16 mouse cellular contexts compared by ENCODE assay signal in the genomic region with DNA sequence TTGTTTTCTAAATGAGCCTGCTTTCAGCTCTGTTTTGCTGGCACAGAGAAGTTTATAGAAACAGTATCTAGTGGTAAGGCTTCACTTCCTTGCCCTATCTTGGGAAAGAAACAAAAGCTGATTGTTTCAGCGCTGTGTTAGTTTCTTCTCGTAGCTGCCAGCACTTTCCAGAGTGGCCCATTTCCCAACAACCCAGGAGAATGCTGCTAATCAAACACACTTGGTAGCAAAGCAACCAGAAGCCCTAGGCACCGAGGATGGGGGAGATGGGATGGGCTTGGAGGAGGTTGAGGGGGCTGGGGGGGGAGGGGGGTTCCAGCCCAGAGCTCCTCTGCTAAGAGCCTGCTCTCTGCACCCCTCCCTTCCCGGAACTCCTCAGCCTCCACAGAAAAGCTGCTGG.
DNase-seq lines count a peak whose midpoint lies in the region; ATAC-seq and TF ChIP-seq lines count a peak whose summit lies in the region.
"Had no signal": no experiment of that assay in that cellular context is flagged by ENCODE, and none has a peak within 500 bp of the region (broad histone marks: within the 10 kb centered on the region; RNA-seq: fewer than 3 reads in every experiment).

No protein-coding gene starts in this region.

- no peak for DNase-seq in forebrain, postnatal 0 days
- DNase-seq in lung, adult 2 months, result no peak
- DNase-seq in embryonic facial prominence, embryonic 14.5 days (ENCODE audit: low spot score), result peak; percentile 61
- DNase-seq in left cerebral cortex, postnatal 10 days (ENCODE audit: extremely low spot score in 1 of 2, low spot score in 2 of 2), result no peak
- DNase-seq in MN1 (ENCODE audit: low spot score), result no peak
- DNase-seq: adrenal gland, postnatal 10 days; cerebellum, adult 11-12 months; left cerebral cortex, postnatal 4 days; liver, embryonic 13.5 days; thymus, postnatal 36 days had no signal

- peak; percentile 77 for ATAC-seq in forebrain, postnatal 0 days
- ATAC-seq in forebrain, embryonic 12.5 days (ENCODE audit: low FRiP score), result no peak
- ATAC-seq in lung, embryonic 16.5 days (ENCODE audit: low read depth), result peak; percentile 78
- peak; percentile 44; the same call in 1 of the 2 replicates for ATAC-seq in embryonic facial prominence, embryonic 14.5 days (ENCODE audit: low read depth)
- ATAC-seq: intestine, embryonic 16.5 days had no signal

- no peaks in the 10 kb centered on the region for H3K4me1 ChIP-seq in forebrain, postnatal 0 days (ENCODE audit: insufficient read depth)
- 0 out of 2 replicates have a peak, but pooled peaks cover 3% of the 10 kb centered on the region for H3K4me1 ChIP-seq in forebrain, embryonic 12.5 days
- no peaks in the 10 kb centered on the region; the same call in 1 of the 2 replicates for H3K4me1 ChIP-seq in lung, embryonic 16.5 days (replicated peaks; ENCODE audit: control insufficient read depth, insufficient read depth, low read length)
- H3K4me1 ChIP-seq in lung, adult 2 months (ENCODE audit: control insufficient read depth, insufficient read depth, low read length), result no peaks in the 10 kb centered on the region
- no peaks in the 10 kb centered on the region; the same call in 1 of the 2 replicates for H3K4me1 ChIP-seq in embryonic facial prominence, embryonic 14.5 days (ENCODE audit: control insufficient read depth, insufficient read depth, low read length)
- peaks cover 7% of the 10 kb centered on the region for H3K4me1 ChIP-seq in testis, adult 2 months (ENCODE audit: control insufficient read depth, insufficient read depth, low read length)
- H3K4me1 ChIP-seq: heart, embryonic 15.5 days; liver, embryonic 13.5 days had no signal

- no peaks in the 10 kb centered on the region for H3K27me3 ChIP-seq in forebrain, postnatal 0 days (ENCODE audit: insufficient read depth, low read length)
- no peaks in the 10 kb centered on the region for H3K27me3 ChIP-seq in forebrain, embryonic 12.5 days
- no peaks in the 10 kb centered on the region for H3K27me3 ChIP-seq in lung, embryonic 16.5 days (ENCODE audit: control insufficient read depth, insufficient read depth, low read depth, low read length)
- H3K27me3 ChIP-seq in embryonic facial prominence, embryonic 14.5 days (replicated peaks; ENCODE audit: control insufficient read depth, insufficient read depth, low read length), result no peaks in the 10 kb centered on the region
- no peaks in the 10 kb centered on the region for H3K27me3 ChIP-seq in testis, adult 2 months (ENCODE audit: control insufficient read depth, insufficient read depth, low read length)
- H3K27me3 ChIP-seq: heart, embryonic 15.5 days; liver, embryonic 13.5 days had no signal

- no peak overlapping the region for H3K4me2 ChIP-seq in forebrain, postnatal 0 days (ENCODE audit: low read depth)
- H3K4me2 ChIP-seq in forebrain, embryonic 12.5 days, result no peak overlapping the region
- H3K4me2 ChIP-seq in lung, embryonic 16.5 days (ENCODE audit: low read depth, low read length), result peak overlapping the region; percentile 6; the same call in 1 of the 2 replicates
- H3K4me2 ChIP-seq in embryonic facial prominence, embryonic 14.5 days (ENCODE audit: low read depth, low read length), result no peak overlapping the region
- H3K4me2 ChIP-seq: heart, embryonic 15.5 days; liver, embryonic 13.5 days had no signal

- TF ChIP-seq POLR2A in lung, adult 2 months (IDR thresholded peaks at IDR 0.05; ENCODE audit: borderline replicate concordance, extremely low read depth, low read depth, low read length), result no peak
- no peak for TF ChIP-seq POLR2A in testis, adult 2 months (IDR thresholded peaks at IDR 0.05; ENCODE audit: control insufficient read depth, low read depth, low read length)

- 23% methylated on average over 4 of the region's 4 CpGs for WGBS in forebrain, postnatal 0 days
- WGBS in forebrain, embryonic 12.5 days, result 41% methylated on average over 4 of the region's 4 CpGs
- WGBS in lung, embryonic 16.5 days, result 23% methylated on average over 4 of the region's 4 CpGs
- 27% methylated on average over 4 of the region's 4 CpGs for WGBS in lung, adult 2 months
- 16% methylated on average over 4 of the region's 4 CpGs for WGBS in embryonic facial prominence, embryonic 14.5 days

- no peak for TF ChIP-seq CTCF in forebrain, postnatal 0 days (IDR thresholded peaks at IDR 0.05; ENCODE audit: low read depth)
- TF ChIP-seq CTCF in lung, adult 2 months (IDR thresholded peaks at IDR 0.05; ENCODE audit: insufficient read depth, low read length), result no peak
- TF ChIP-seq CTCF in testis, adult 2 months (IDR thresholded peaks at IDR 0.05; ENCODE audit: control insufficient read depth, insufficient read depth, insufficient replicate concordance, low read depth, low read length), result no peak

- H3K4me3 ChIP-seq in forebrain, postnatal 0 days (ENCODE audit: low read depth, low read length), result no peak overlapping the region
- H3K4me3 ChIP-seq in forebrain, embryonic 12.5 days (replicated peaks), result no peak overlapping the region
- no peak overlapping the region for H3K4me3 ChIP-seq in lung, embryonic 16.5 days (ENCODE audit: low read length)
- no peak overlapping the region for H3K4me3 ChIP-seq in lung, adult 2 months (replicated peaks; ENCODE audit: extremely low read depth, low read depth, low read length)
- no peak overlapping the region for H3K4me3 ChIP-seq in embryonic facial prominence, embryonic 14.5 days (ENCODE audit: low read depth, low read length)
- no peak overlapping the region for H3K4me3 ChIP-seq in testis, adult 2 months (ENCODE audit: control insufficient read depth, low read depth, low read length)
- H3K4me3 ChIP-seq: heart, embryonic 15.5 days; liver, embryonic 13.5 days had no signal

- no peaks in the 10 kb centered on the region for H3K36me3 ChIP-seq in forebrain, postnatal 0 days (ENCODE audit: insufficient read depth)
- H3K36me3 ChIP-seq in forebrain, embryonic 12.5 days (replicated peaks), result no peaks in the 10 kb centered on the region
- H3K36me3 ChIP-seq in lung, embryonic 16.5 days (ENCODE audit: control insufficient read depth, insufficient read depth, low read length), result no peaks in the 10 kb centered on the region
- no peaks in the 10 kb centered on the region for H3K36me3 ChIP-seq in embryonic facial prominence, embryonic 14.5 days (ENCODE audit: control insufficient read depth, insufficient read depth, low read length)
- H3K36me3 ChIP-seq in testis, adult 2 months (ENCODE audit: control insufficient read depth, insufficient read depth, low read length), result no peaks in the 10 kb centered on the region
- H3K36me3 ChIP-seq: heart, embryonic 15.5 days; liver, embryonic 13.5 days had no signal

- intact Hi-C loops in left cerebral cortex, postnatal 10 days (cut with DNase I), result no loop called here

- H3K9ac ChIP-seq in forebrain, postnatal 0 days, result no peak overlapping the region
- no peak overlapping the region for H3K9ac ChIP-seq in forebrain, embryonic 12.5 days
- no peak overlapping the region for H3K9ac ChIP-seq in lung, embryonic 16.5 days (ENCODE audit: low read length)
- no peak overlapping the region for H3K9ac ChIP-seq in embryonic facial prominence, embryonic 14.5 days (ENCODE audit: low read depth, low read length)
- H3K9ac ChIP-seq: heart, embryonic 15.5 days; liver, embryonic 13.5 days had no signal

- no peaks in the 10 kb centered on the region for H3K9me3 ChIP-seq in forebrain, postnatal 0 days (ENCODE audit: low read length)
- no peaks in the 10 kb centered on the region for H3K9me3 ChIP-seq in forebrain, embryonic 12.5 days
- no peaks in the 10 kb centered on the region for H3K9me3 ChIP-seq in lung, embryonic 16.5 days (ENCODE audit: control insufficient read depth, low read length)
- no peaks in the 10 kb centered on the region for H3K9me3 ChIP-seq in embryonic facial prominence, embryonic 14.5 days (ENCODE audit: control insufficient read depth, low read length)
- H3K9me3 ChIP-seq: heart, embryonic 15.5 days; liver, embryonic 13.5 days had no signal

- H3K27ac ChIP-seq in forebrain, postnatal 0 days (ENCODE audit: low read depth, low read length), result no peak overlapping the region
- H3K27ac ChIP-seq in forebrain, embryonic 12.5 days, result no peak overlapping the region
- H3K27ac ChIP-seq in lung, embryonic 16.5 days (ENCODE audit: low read length), result peak overlapping the region; percentile 63
- no peak overlapping the region for H3K27ac ChIP-seq in embryonic facial prominence, embryonic 14.5 days (replicated peaks; ENCODE audit: low read depth, low read length)
- H3K27ac ChIP-seq in testis, adult 2 months (ENCODE audit: control insufficient read depth, insufficient read depth, low read depth, low read length), result peak overlapping the region; percentile 68
- H3K27ac ChIP-seq: heart, embryonic 15.5 days; kidney, postnatal 0 days; liver, embryonic 13.5 days had no signal

Comparison
In these comparisons a context has a peak if more than half of its experiments do, and no peak if none do; other contexts are left out.
1. H3K27ac ChIP-seq: peak in lung, embryonic 16.5 days (single experiment) and testis, adult 2 months (single experiment); none in forebrain, postnatal 0 days (single experiment), forebrain, embryonic 12.5 days (single experiment) and embryonic facial prominence, embryonic 14.5 days (single experiment).